Mouse (Mus musculus): ENCODE measurements around the gene Olfr684.

Gene Olfr684

GRCm38 (mm10) chr7:105163553-105163952, at the start of gene Olfr684:
TSS of gene Olfr684 (minus strand) at chr7:105163653.
- no peak for DNase-seq (ENCODE audit: low read depth)

GRCm38 (mm10) chr7:105207385-105207784, 43.9 kb upstream of the Olfr684 start, which contains the start of gene Olfr686:
TSS of gene Olfr686 (minus strand) at chr7:105207485.
- no peak for DNase-seq (ENCODE audit: low read depth)

- no peak for DNase-seq (ENCODE audit: low read depth)
These were observed 22.5 kb upstream of the Olfr684 start, which contains the start of gene Olfr685 for GRCm38 (mm10) chr7:105185912-105186311. TSS of gene Olfr685 (minus strand) at chr7:105186012.

DNA sequence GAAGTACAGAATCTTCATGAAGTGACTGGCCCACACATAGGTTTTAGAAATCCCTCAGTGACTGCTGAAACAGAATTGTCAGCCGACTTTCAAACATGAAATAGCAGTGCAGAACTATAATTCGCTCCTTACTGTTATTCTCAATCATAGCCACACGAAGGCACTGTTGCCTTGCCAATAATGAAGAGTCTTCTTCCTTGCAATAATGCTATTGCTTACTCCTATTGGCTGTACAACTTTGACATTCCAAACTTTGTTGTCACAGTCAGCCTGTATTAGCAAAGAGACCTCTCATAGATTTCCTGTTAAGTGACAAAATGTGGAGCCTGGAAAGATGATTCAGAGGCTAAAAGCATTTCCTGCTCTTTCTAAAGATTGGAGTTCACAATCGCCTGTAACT, 7.3 kb upstream of the Olfr684 start:
- DNase-seq (ENCODE audit: low read depth) = peak; percentile 19

- no peak for DNase-seq (ENCODE audit: low read depth)
These were observed 16.5 kb downstream of the Olfr684 start, which contains the start of gene Olfr683 for GRCm38 (mm10) chr7:105146912-105147311. TSS of gene Olfr683 (minus strand) at chr7:105147012.

GRCm38 (mm10) chr7:105141275-105141674, 22.2 kb downstream of the Olfr684 start:
- DNase-seq (ENCODE audit: low read depth) = no peak

DNA sequence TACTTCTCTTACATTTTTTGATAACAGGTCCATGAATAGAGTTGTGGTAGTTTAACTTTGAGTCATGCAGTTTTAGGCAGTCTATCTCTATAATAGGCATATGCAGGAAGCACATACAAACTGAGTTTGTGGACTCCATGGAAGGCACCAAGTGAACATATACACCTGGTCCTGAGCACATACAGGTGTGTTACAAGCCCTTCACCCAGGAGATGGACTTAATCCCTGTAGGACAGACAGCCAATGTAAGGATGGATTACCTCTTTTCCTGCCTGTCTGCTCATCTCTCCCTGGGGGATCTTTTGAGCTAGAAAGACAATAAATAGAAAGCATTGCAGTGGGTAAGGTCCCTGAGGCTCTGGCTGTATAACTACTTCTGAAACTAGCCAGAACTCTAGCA, 46.9 kb downstream of the Olfr684 start, which contains the start of gene Olfr681:
Gene Olfr681 (plus strand): TSS at position 301 of the 400 bp plus-strand sequence.
- no peak for DNase-seq (ENCODE audit: low read depth)
